Mouse (Mus musculus) neural tube, embryonic 11.5 days (tissue): Measurements from ENCODE around the gene Cdh23. TPM values are rescaled to one million over a fixed set of nuclear protein-coding genes. Genes with fewer than 3 reads are reported as not detected.
A peak's percentile ranks its signal among the peaks of the same experiment; 100 is the strongest.

ENCODE experiments used
- ATAC-seq: fragments of 200-750 bp; cut with Nextera tagmentation; 2 replicates; pipeline ENCODE4 v1.8.0; 2017; ENCODE audit warnings: moderate number of reproducible peaks, mild to moderate bottlenecking, moderate TSS enrichment, moderate library complexity; ENCODE audit not compliant: insufficient read depth, low FRiP score, low TSS enrichment
- DNase-seq: peaks from one replicate; pipeline ENCODE4 v3.0.0-alpha.2; 2015; ENCODE audit warnings: low spot score
- H3K27ac ChIP-seq: fragments of 300-500 bp; sonication (generic); 2 replicates; pipeline ENCODE4 v1.5.1; 2014; ENCODE audit warnings: low read depth, mild to moderate bottlenecking, low read length
- H3K27me3 ChIP-seq: fragments of 300-500 bp; sonication (generic); 2 replicates; pipeline ENCODE4 v1.6.1; 2014; ENCODE audit warnings: mild to moderate bottlenecking, low read length, mixed read lengths; ENCODE audit not compliant: control insufficient read depth, insufficient read depth
- H3K36me3 ChIP-seq: fragments of 300-500 bp; sonication (generic); 2 replicates; pipeline ENCODE4 v1.6.1; 2014; ENCODE audit warnings: mild to moderate bottlenecking, low read length, moderate library complexity, mixed read lengths; ENCODE audit not compliant: control insufficient read depth, insufficient read depth
- H3K4me1 ChIP-seq: fragments of 300-500 bp; sonication (generic); 2 replicates; pipeline ENCODE4 v1.6.1; 2014; ENCODE audit warnings: low read length, mixed read lengths; ENCODE audit not compliant: control insufficient read depth, insufficient read depth
- H3K4me2 ChIP-seq: fragments of 300-500 bp; sonication (generic); 2 replicates; pipeline ENCODE4 v1.6.1; 2014; ENCODE audit warnings: low read depth, mild to moderate bottlenecking, moderate library complexity
- H3K4me3 ChIP-seq: fragments of 300-500 bp; sonication (generic); 2 replicates; pipeline ENCODE4 v1.5.1; 2014; ENCODE audit warnings: low read depth, low read length
- H3K9ac ChIP-seq: fragments of 300-500 bp; sonication (generic); 2 replicates; pipeline ENCODE4 v1.6.1; 2014; ENCODE audit warnings: mild to moderate bottlenecking, low read length
- H3K9me3 ChIP-seq: fragments of 300-500 bp; sonication (generic); 2 replicates; pipeline ENCODE4 v1.6.1; 2016; ENCODE audit warnings: low read length; ENCODE audit not compliant: control insufficient read depth
- WGBS: fragments of 180-500 bp; shearing (Covaris S2); extraction: QIAGEN DNeasy Blood & Tissue Kit; methylation state at CpG from one replicate; pipeline ENCODE4 v1.1.7; 2014; 5-methylcytosine and 5-hydroxymethylcytosine counted together
- polyA plus RNA-seq: library from polyadenylated mRNA; unstranded; fragments of >200 nt; fragmentation: Nextera tagmentation; extraction: Ambion mirVana; gene quantifications from 2 replicates; pipeline ENCODE4 v1.2.1, GENCODE M21; 2014

The Cdh23 gene
- polyA plus RNA-seq, 1 experiment from 2014 or later, result 0.50 TPM

GRCm38 (mm10) chr10:60354881-60355677, 341.2 kb downstream of the Cdh23 start:
- Histone ChIP-seq H3K27me3 (no peaks in the 10 kb centered on the region), H3K9ac (no peak overlapping the region), H3K27ac (no peak overlapping the region), H3K9me3 (no peaks in the 10 kb centered on the region), H3K36me3 (no peaks in the 10 kb centered on the region), H3K4me2 (no peak overlapping the region), H3K4me3 (no peak overlapping the region), H3K4me1 (peaks cover 5% of the 10 kb centered on the region; the same call in 1 of the 2 replicates)
- WGBS, result 72% methylated on average over 11 of the region's 11 CpGs
- DNase-seq, result no peak
- ATAC-seq, result no peak

- DNase-seq (no peak), ATAC-seq (no peak)
- Histone ChIP-seq H3K4me3 (no peak overlapping the region), H3K4me1 (peaks cover 5% of the 10 kb centered on the region; the same call in 1 of the 2 replicates), H3K36me3 (no peaks in the 10 kb centered on the region), H3K9me3 (no peaks in the 10 kb centered on the region), H3K9ac (no peak overlapping the region), H3K27ac (no peak overlapping the region), H3K27me3 (no peaks in the 10 kb centered on the region), H3K4me2 (no peak overlapping the region)
- 91% methylated on average over 4 of the region's 4 CpGs for WGBS
These were observed 342.3 kb downstream of the Cdh23 start for GRCm38 (mm10) chr10:60354003-60354325.

GRCm38 (mm10) chr10:60353241-60354002, 342.9 kb downstream of the Cdh23 start:
- no peak overlapping the region for H3K9ac ChIP-seq
- H3K4me1 ChIP-seq, result peaks cover 5% of the 10 kb centered on the region; the same call in 1 of the 2 replicates
- H3K27me3 ChIP-seq, result no peaks in the 10 kb centered on the region
- no peak overlapping the region for H3K4me2 ChIP-seq
- H3K4me3 ChIP-seq, result no peak overlapping the region
- ATAC-seq, result no peak
- no peak for DNase-seq
- H3K27ac ChIP-seq, result no peak overlapping the region
- no peaks in the 10 kb centered on the region for H3K36me3 ChIP-seq
- no peaks in the 10 kb centered on the region for H3K9me3 ChIP-seq
- WGBS, result 77% methylated on average over 5 of the region's 5 CpGs

GRCm38 (mm10) chr10:60351761-60352455, 344.4 kb downstream of the Cdh23 start:
- peak; percentile 50; the same call in 1 of the 2 replicates for ATAC-seq
- peaks cover 17% of the 10 kb centered on the region for H3K4me1 ChIP-seq

GRCm38 (mm10) chr10:60351248-60351647, 345.0 kb downstream of the Cdh23 start:
- H3K27me3 ChIP-seq, result no peaks in the 10 kb centered on the region
- no peaks in the 10 kb centered on the region for H3K9me3 ChIP-seq
- no peak for DNase-seq
- H3K4me3 ChIP-seq, result no peak overlapping the region
- no peak overlapping the region for H3K4me2 ChIP-seq
- H3K9ac ChIP-seq, result no peak overlapping the region
- ATAC-seq, result no peak
- H3K36me3 ChIP-seq, result no peaks in the 10 kb centered on the region
- H3K4me1 ChIP-seq, result peaks cover 23% of the 10 kb centered on the region
- whole genome bisulfite sequencing, result 23% methylated on average over 3 of the region's 3 CpGs
- H3K27ac ChIP-seq, result peak overlapping the region; percentile 65; the same call in 1 of the 2 replicates

More at GRCm38 (mm10) chr10:60351761-60352455, 344.4 kb downstream of the Cdh23 start:
- peak; percentile 56 for DNase-seq
- H3K9ac ChIP-seq, result no peak overlapping the region
- no peaks in the 10 kb centered on the region for H3K27me3 ChIP-seq
- H3K4me2 ChIP-seq, result no peak overlapping the region
- no peak overlapping the region for H3K4me3 ChIP-seq
- H3K36me3 ChIP-seq, result no peaks in the 10 kb centered on the region
- H3K27ac ChIP-seq, result peak overlapping the region; percentile 65; the same call in 1 of the 2 replicates
- WGBS, result 16% methylated on average over 7 of the region's 7 CpGs
- H3K9me3 ChIP-seq, result no peaks in the 10 kb centered on the region

GRCm38 (mm10) chr10:60350805-60351167, 345.5 kb downstream of the Cdh23 start:
- ATAC-seq, result no peak

GRCm38 (mm10) chr10:60350077-60350804, 346.0 kb downstream of the Cdh23 start:
- WGBS, result 53% methylated on average over 5 of the region's 5 CpGs
- no peak for ATAC-seq
- H3K4me2 ChIP-seq, result no peak overlapping the region

More at GRCm38 (mm10) chr10:60350805-60351167, 345.5 kb downstream of the Cdh23 start:
- no peak overlapping the region for H3K4me2 ChIP-seq
- no peak overlapping the region for H3K4me3 ChIP-seq
- no peak overlapping the region for H3K27ac ChIP-seq
- H3K4me1 ChIP-seq, result peaks cover 24% of the 10 kb centered on the region
- H3K9ac ChIP-seq, result no peak overlapping the region
- H3K36me3 ChIP-seq, result no peaks in the 10 kb centered on the region
- H3K27me3 ChIP-seq, result no peaks in the 10 kb centered on the region
- peak; percentile 80 for DNase-seq
- WGBS, result 47% methylated on average over 3 of the region's 3 CpGs
- no peaks in the 10 kb centered on the region for H3K9me3 ChIP-seq

GRCm38 (mm10) chr10:60349644-60350043, 346.6 kb downstream of the Cdh23 start:
- Histone ChIP-seq H3K4me1 (peaks cover 24% of the 10 kb centered on the region), H3K27me3 (no peaks in the 10 kb centered on the region), H3K9ac (no peak overlapping the region), H3K36me3 (no peaks in the 10 kb centered on the region), H3K27ac (no peak overlapping the region), H3K4me3 (no peak overlapping the region), H3K4me2 (no peak overlapping the region), H3K9me3 (no peaks in the 10 kb centered on the region)
- ATAC-seq (no peak), DNase-seq (no peak)
- WGBS, result 90% methylated on average over 5 of the region's 5 CpGs

More at GRCm38 (mm10) chr10:60350077-60350804, 346.0 kb downstream of the Cdh23 start:
- H3K27ac ChIP-seq, result no peak overlapping the region
- H3K9ac ChIP-seq, result no peak overlapping the region
- no peaks in the 10 kb centered on the region for H3K27me3 ChIP-seq
- peaks cover 24% of the 10 kb centered on the region for H3K4me1 ChIP-seq
- H3K4me3 ChIP-seq, result no peak overlapping the region
- H3K9me3 ChIP-seq, result no peaks in the 10 kb centered on the region
- no peak for DNase-seq
- no peaks in the 10 kb centered on the region for H3K36me3 ChIP-seq
